Mouse (Mus musculus): ENCODE measurements at regions not wholly inside any gene's neighbourhood (a gene's known extent, or its start where the extent isn't known, plus 50 kb on each side); places are given as distances from the start of the nearest gene placed in this dataset.

DNA sequence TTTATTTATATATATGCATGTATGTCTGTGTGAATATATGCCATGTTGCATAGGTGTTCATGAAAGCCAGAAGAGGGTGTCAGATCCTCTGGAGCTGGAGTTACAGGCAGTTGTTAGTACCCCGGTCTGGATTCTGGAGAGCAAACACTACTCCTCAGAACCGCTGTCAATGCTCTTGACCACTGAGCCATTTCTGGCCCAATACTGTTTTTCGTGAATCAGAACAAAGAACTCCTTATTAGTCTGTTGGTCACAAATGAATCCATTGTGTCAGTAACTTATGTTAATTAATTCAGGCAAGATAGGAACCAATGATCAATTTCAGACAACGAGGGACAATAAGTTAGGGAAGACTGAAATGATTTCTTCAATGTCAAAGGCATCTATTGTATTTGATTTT, 68.6 kb upstream of the Abcb5 start:
- H3K4me1 ChIP-seq (ENCODE audit: control insufficient read depth, insufficient read depth, insufficient read length) = no peaks in the 10 kb centered on the region
- no peak overlapping the region for H3K27ac ChIP-seq (ENCODE audit: insufficient read depth, low read length)
- 91% methylated on average over 4 of the region's 4 CpGs for WGBS
- no peak overlapping the region for H3K4me3 ChIP-seq (ENCODE audit: extremely low read depth, insufficient read depth, insufficient read length)
- TF ChIP-seq CTCF (IDR thresholded peaks at IDR 0.05; ENCODE audit: extremely low read depth, insufficient read depth, insufficient read length, insufficient replicate concordance) (no peak), POLR2A (IDR thresholded peaks at IDR 0.05; ENCODE audit: low read depth, low read length) (no peak)
- no peaks in the 10 kb centered on the region for H3K36me3 ChIP-seq (ENCODE audit: control insufficient read depth, insufficient read depth, low read length)
- no peaks in the 10 kb centered on the region for H3K27me3 ChIP-seq (ENCODE audit: control insufficient read depth, insufficient read depth, low read length)
- DNase-seq (ENCODE audit: low read depth in 1 of 2, low spot score in 2 of 2) = no peak

DNA sequence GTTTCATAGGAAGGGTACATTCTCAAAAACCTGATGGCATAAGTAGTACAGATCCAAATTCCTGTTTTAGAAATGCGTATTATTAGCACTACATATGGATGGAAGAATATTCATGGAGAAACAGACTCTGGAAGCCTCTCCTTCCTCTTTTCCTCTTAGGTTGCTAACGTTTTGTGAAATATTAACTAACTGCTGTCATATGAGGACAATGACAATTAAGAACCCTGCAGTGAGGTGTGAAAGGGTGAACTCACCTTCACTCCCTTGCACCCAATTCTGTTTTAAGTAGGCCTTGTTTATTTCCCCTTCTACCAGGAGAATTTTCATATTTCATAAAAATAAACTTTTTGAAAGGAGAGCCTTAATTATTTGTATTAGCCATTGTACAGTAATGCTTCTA, 62.5 kb upstream of the Abcb5 start:
- no peaks in the 10 kb centered on the region for H3K36me3 ChIP-seq (ENCODE audit: control insufficient read depth, insufficient read depth, low read length)
- TF ChIP-seq CTCF (IDR thresholded peaks at IDR 0.05; ENCODE audit: extremely low read depth, insufficient read depth, insufficient read length, insufficient replicate concordance) (no peak), POLR2A (IDR thresholded peaks at IDR 0.05; ENCODE audit: low read depth, low read length) (no peak)
- no peak for DNase-seq (ENCODE audit: low read depth in 1 of 2, low spot score in 2 of 2)
- no peaks in the 10 kb centered on the region for H3K4me1 ChIP-seq (ENCODE audit: control insufficient read depth, insufficient read depth, insufficient read length)
- H3K27ac ChIP-seq (ENCODE audit: insufficient read depth, low read length) = no peak overlapping the region
- WGBS = 72% methylated on average over 2 of the region's 2 CpGs
- no peak overlapping the region for H3K4me3 ChIP-seq (ENCODE audit: extremely low read depth, insufficient read depth, insufficient read length)
- no peaks in the 10 kb centered on the region for H3K27me3 ChIP-seq (ENCODE audit: control insufficient read depth, insufficient read depth, low read length)

GRCm38 (mm10) chr12:119028161-119028560, 61.9 kb upstream of the Abcb5 start:
- no peaks in the 10 kb centered on the region for H3K36me3 ChIP-seq (ENCODE audit: control insufficient read depth, insufficient read depth, low read length)
- WGBS = 90% methylated on average over 2 of the region's 2 CpGs
- no peak for DNase-seq (ENCODE audit: low read depth in 1 of 2, low spot score in 2 of 2)
- no peaks in the 10 kb centered on the region for H3K27me3 ChIP-seq (ENCODE audit: control insufficient read depth, insufficient read depth, low read length)
- TF ChIP-seq CTCF (IDR thresholded peaks at IDR 0.05; ENCODE audit: extremely low read depth, insufficient read depth, insufficient read length, insufficient replicate concordance) (no peak), POLR2A (IDR thresholded peaks at IDR 0.05; ENCODE audit: low read depth, low read length) (no peak)
- no peak overlapping the region for H3K4me3 ChIP-seq (ENCODE audit: extremely low read depth, insufficient read depth, insufficient read length)
- no peaks in the 10 kb centered on the region for H3K4me1 ChIP-seq (ENCODE audit: control insufficient read depth, insufficient read depth, insufficient read length)
- H3K27ac ChIP-seq (ENCODE audit: insufficient read depth, low read length) = no peak overlapping the region

DNA sequence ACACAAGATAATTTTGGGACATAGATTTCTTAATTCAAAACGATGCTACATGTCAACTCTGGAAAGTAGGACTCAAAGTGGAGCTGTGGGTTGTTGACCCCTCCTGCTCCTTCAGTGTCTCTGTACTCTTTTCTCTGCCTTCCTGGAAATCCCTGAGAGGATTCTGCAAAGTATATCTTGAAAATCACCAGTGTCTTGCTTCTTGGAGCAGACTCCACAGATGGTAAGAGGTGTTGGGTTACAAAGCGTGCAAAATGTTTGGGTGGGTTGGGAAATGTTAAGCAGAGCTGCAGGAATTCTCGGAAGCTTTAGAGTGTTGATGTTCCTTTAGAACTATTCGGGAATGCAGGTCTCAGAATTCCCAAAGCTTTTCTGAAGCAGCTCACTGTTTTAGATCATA, 61.5 kb upstream of the Abcb5 start:
- no peak for DNase-seq (ENCODE audit: low read depth in 1 of 2, low spot score in 2 of 2)
- no peaks in the 10 kb centered on the region for H3K4me1 ChIP-seq (ENCODE audit: control insufficient read depth, insufficient read depth, insufficient read length)
- no peaks in the 10 kb centered on the region for H3K36me3 ChIP-seq (ENCODE audit: control insufficient read depth, insufficient read depth, low read length)
- H3K4me3 ChIP-seq (ENCODE audit: extremely low read depth, insufficient read depth, insufficient read length) = no peak overlapping the region
- H3K27ac ChIP-seq (ENCODE audit: insufficient read depth, low read length) = no peak overlapping the region
- TF ChIP-seq POLR2A (IDR thresholded peaks at IDR 0.05; ENCODE audit: low read depth, low read length) = no peak
- TF ChIP-seq CTCF (IDR thresholded peaks at IDR 0.05; ENCODE audit: extremely low read depth, insufficient read depth, insufficient read length, insufficient replicate concordance) = no peak
- H3K27me3 ChIP-seq (ENCODE audit: control insufficient read depth, insufficient read depth, low read length) = no peaks in the 10 kb centered on the region
- WGBS = 88% methylated on average over 4 of the region's 4 CpGs

DNA sequence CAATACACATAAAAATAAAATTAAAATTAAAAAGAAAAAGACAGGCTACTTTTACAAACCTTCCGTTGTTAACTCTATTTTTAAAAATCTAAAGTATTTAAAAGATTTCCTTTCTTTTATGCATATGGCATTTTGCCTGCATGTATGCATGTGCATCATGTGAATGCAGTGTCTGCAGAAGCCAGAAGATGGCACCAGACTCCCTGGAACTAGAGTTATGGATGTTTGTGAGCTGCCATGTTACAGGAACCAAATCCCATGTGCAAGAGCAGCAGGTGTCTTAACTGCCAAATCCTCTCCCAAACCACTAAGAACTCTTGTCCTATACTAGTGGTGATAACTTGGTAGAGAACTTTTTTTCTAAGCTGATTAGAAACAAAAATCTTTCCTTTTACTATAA, 60.1 kb upstream of the Abcb5 start:
- DNase-seq (ENCODE audit: low read depth in 1 of 2, low spot score in 2 of 2) = peak; percentile 7 to 50
- Histone ChIP-seq H3K27ac (ENCODE audit: insufficient read depth, low read length) (no peak overlapping the region), H3K27me3 (ENCODE audit: control insufficient read depth, insufficient read depth, low read length) (no peaks in the 10 kb centered on the region), H3K4me3 (ENCODE audit: extremely low read depth, insufficient read depth, insufficient read length) (no peak overlapping the region), H3K36me3 (ENCODE audit: control insufficient read depth, insufficient read depth, low read length) (no peaks in the 10 kb centered on the region), H3K4me1 (ENCODE audit: control insufficient read depth, insufficient read depth, insufficient read length) (no peaks in the 10 kb centered on the region)
- TF ChIP-seq POLR2A (IDR thresholded peaks at IDR 0.05; ENCODE audit: low read depth, low read length) (no peak), CTCF (IDR thresholded peaks at IDR 0.05; ENCODE audit: extremely low read depth, insufficient read depth, insufficient read length, insufficient replicate concordance) (peak; percentile 39; the same call in 1 of the 2 replicates)
- 75% methylated on average over 1 of the region's 1 CpGs for WGBS

DNA sequence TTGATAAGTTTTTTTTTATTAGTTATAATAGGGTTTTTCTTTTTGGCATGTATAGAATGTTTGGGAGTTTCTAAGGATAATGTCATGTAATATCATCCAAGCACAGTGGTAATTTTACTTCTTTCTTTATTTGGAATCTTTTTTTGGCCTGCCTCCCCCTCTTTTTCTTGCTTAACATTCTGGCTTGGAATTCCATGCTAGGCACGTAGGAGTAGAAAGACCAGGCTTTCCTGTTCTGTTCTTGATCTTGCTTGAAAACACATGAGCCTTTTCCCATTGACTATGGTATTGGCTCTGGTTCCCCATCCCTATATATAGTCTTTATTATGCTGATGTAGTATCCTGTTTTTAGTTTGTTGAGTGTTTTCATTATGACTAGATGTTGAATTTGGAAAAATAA, 57.8 kb upstream of the Abcb5 start:
- 88% methylated on average over 1 of the region's 1 CpGs for WGBS
- H3K4me3 ChIP-seq (ENCODE audit: extremely low read depth, insufficient read depth, insufficient read length) = no peak overlapping the region
- H3K36me3 ChIP-seq (ENCODE audit: control insufficient read depth, insufficient read depth, low read length) = no peaks in the 10 kb centered on the region
- no peaks in the 10 kb centered on the region for H3K4me1 ChIP-seq (ENCODE audit: control insufficient read depth, insufficient read depth, insufficient read length)
- no peak overlapping the region for H3K27ac ChIP-seq (ENCODE audit: insufficient read depth, low read length)
- TF ChIP-seq POLR2A (IDR thresholded peaks at IDR 0.05; ENCODE audit: low read depth, low read length) (no peak), CTCF (IDR thresholded peaks at IDR 0.05; ENCODE audit: extremely low read depth, insufficient read depth, insufficient read length, insufficient replicate concordance) (no peak)
- no peaks in the 10 kb centered on the region for H3K27me3 ChIP-seq (ENCODE audit: control insufficient read depth, insufficient read depth, low read length)
- DNase-seq (ENCODE audit: low read depth in 1 of 2, low spot score in 2 of 2) = no peak
